Mouse (Mus musculus) brain, embryonic 14.5 days (tissue): ENCODE data around the gene Myom1.
A peak's percentile ranks its signal among the peaks of the same experiment; 100 is the strongest.

Source experiments
- CTCF ChIP-seq: fragments of 200-500 bp; IDR thresholded peaks from 2 replicates; pipeline ENCODE4 v1.5.1; 2012; ENCODE audit warnings: inconsistent platforms, mild to moderate bottlenecking, moderate library complexity, borderline replicate concordance; ENCODE audit not compliant: insufficient read depth, insufficient read length; ENCODE audit errors: extremely low read depth
- POLR2A ChIP-seq: fragments of 200-500 bp; IDR thresholded peaks from 2 replicates; pipeline ENCODE4 v1.6.1; 2012; ENCODE audit warnings: mild to moderate bottlenecking, inconsistent platforms, borderline replicate concordance; ENCODE audit not compliant: poor library complexity, insufficient read depth, insufficient read length, severe bottlenecking; ENCODE audit errors: extremely low read depth

DNA sequence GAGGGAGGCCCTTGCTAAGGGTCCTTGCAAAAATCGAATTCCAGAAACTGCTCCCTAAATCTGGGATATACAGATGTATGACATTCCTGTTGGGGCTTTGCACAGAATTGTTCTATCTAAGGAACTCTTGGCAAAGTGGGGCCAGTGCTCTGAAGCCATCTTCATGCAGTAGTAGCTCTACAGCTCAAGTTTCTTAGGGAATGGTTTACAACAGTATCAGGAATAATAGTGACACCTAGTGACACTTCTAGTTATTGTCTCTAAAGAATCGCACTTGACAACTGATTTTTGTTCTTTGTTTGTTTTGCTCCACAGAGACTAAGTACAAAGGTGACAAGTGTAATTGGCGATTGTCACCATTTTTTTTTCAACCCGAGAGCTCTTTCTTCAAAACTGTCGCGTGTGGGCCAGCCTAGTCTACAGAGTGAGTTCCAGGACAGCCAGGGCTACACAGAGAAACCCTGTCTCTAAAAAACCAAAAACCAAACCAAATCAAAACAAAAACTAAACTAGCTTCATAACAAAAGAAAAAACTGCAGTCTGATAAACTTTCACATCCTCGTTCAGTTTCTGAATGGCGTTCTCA, 33.7 kb upstream of the Myom1 start:
- TF ChIP-seq CTCF, result 0 out of 2 replicates have a peak, but pooled peaks have one; percentile 11
- no peak for TF ChIP-seq POLR2A
